Mouse (Mus musculus) layer of hippocampus, postnatal 25 days (tissue): ENCODE results near the gene Prss36. TPM values are rescaled to one million over a fixed set of nuclear protein-coding genes. Genes with fewer than 3 reads are reported as not detected.
"Not testable (repeated sequence)": the region's sequence is repeated elsewhere in the genome, so short reads cannot be mapped to it uniquely, and the experiment has no call there.

Experiments used
- DNase-seq, 2 experiments: peaks; one replicate each; pipeline ENCODE4 v3.0.0; 2022; ENCODE audit warnings: mixed read lengths in 2 of 2, low spot score in 1 of 2; ENCODE audit errors: extremely low spot score in 1 of 2
- total RNA-seq, 2 experiments: library from RNA; stranded (reverse); gene quantifications; 2 replicates each; pipeline ENCODE4 v1.2.3; 2021

The Prss36 gene
- 10 to 100 TPM; 10.6 to 13.5 TPM for total RNA-seq

DNA sequence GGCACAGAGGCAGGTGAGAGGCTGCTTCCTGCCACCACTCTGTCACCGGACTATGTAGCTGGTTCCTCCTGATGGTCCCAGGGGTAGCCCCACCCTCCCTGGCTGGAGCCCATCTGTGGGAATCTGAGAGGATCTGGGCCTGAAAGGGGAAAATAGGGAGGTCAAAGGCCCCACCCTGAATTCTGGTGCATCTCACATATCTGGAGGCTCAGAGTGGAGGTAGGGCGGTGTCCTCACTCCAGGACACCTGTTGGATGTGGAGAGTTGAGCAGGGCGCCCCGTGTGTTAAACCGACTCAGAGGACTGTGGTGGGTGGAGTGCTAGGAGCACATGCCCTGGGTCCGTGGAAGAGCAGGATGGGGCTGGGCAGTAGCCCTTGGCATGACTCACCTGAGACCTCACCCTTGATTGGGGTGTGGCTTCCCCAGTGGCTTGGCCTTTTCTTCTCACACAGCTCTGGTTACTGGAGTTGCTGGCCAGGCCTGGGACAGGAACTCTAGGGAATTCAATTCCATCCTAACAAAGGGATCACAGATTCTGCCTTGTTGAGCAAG lies at the start of gene Prss36:
Gene Prss36, minus strand, starts transcription at position 256 of the 554 bp plus-strand sequence.
- no peak for DNase-seq

DNA sequence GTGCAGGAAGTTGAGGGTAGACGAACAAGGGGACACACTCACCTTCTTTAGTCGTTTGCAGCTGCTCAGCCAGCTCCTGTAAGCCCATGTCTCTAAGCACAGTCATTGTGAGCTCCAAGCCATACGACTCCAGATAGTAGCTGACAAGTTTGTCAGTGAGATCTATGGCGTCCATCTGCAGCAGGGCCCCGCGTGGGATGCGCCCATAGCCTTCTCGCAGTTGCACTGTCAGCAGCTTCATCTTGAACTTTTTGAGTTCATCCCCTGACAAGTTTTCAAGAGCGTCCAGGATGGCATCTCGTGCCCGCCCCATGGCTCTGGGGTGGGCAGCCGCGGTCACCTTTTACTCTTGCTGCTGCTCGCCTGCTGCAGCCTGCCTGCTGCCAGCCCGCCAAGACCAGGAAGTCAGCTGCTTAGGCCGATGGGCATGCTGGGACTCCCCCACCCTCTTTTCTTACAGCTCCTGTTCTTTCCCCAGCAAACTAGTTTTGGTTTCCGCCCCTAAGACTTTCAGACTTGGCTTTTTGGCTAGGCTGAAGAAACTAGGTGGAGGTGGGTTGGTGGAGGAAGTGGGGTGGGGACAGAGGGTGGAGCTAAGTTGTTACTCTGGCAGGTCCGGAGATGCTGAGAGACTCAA lies 46.9 kb upstream of the Prss36 start, which contains the start of gene Pycard:
Gene Pycard, minus strand, starts transcription at position 527 of the 637 bp plus-strand sequence.
- DNase-seq = no peak

DNA sequence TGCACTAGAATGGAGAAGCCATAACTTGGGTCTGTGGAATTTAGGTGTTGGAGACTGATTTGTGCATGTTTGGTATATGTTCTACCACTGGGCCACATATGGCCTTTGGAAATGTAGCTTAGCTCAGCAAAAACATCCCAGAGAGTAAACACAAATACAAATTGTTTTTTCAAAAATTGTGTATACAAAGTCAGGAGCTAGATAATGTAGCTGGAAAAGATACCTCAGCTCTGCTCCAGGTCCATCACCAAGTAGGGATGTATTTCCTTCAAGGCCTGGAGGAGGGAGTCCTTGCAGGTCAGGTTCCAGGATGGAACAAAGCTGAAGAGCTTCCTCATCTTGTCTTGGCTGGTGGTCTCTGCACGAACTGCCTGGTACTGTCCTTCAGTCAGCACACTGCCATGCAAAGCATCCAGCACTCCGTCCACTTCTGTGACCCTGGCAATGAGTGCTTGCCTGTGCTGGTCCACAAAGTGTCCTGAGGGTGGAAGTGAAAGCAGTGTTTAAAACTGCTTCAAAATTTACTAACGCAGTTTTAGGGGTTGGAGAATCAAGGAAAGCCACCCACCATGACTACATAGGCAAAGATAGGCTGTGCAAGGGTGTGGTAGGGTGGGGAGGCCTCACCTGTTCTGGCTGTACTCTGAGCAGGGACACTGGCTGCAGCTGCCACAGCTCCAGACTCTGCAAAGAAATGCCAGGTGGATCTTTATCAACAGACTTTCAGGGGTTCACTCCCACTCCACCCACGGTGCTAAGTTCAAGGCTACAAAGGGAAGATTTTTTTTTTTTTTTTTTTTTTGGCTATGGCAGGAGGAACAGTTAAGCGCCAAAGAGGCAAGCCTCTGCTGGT lies 46.2 kb upstream of the Prss36 start:
- no peak for DNase-seq

DNA sequence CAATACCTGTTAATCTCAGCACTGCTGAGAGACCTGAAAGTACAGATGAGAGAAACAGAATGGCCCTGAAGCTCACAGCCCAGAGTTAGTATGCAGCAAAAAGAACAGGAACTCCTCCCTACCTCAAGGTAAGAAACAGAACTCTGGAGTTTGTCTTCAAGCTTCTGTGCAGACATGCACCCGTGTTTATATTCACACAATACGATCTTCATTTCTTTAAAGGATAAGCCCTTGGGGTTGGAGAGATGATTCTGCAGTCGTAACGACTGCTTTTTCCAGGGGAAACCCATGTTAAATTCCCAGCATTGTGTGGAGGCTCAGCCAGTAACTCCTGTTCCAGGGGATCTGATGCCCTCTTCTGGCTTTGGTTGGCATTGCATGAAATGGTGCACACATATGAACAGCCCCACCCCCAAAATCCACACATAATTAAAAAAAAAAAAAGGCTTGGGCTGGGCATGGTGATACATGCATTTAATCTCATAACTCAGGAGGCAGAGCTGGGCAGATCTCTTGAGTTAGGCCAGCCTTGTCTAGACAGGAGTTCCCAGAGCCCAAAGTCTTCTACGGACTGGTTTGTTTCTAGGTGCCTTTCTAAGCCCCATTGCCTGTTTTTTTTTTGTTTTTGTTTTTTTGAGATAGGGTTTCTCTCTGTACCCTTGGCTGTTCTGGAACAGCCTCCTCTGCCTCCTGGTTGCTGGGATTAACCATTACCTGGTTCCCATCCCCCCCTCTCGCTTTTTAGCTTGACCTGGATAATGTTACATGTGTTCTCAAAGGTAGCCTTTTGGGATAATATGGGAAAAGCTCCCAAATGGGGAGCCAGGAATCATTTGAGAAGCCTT lies 45.3 kb upstream of the Prss36 start:
- peak; percentile 48 to 81 for DNase-seq

DNA sequence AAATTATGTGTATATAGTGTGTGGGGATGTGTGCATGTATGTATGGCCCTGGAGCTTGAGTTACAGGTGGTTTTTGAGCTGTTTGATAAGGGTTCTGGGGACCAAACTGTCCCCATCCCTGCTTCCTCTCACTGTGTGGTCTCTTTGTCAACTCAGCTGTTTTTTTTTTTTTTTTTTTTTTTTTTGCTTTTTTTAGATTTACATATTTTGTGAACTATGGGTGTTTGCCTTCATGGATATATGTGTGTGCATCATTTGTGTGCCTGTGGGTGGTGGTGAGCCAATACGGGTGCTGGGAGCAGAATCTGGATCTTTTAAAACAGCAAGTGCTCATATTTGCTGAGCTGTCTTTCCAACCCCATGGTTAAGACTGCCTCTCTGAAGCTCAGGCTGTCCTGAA lies 42.4 kb upstream of the Prss36 start:
- DNase-seq = no peak

DNA sequence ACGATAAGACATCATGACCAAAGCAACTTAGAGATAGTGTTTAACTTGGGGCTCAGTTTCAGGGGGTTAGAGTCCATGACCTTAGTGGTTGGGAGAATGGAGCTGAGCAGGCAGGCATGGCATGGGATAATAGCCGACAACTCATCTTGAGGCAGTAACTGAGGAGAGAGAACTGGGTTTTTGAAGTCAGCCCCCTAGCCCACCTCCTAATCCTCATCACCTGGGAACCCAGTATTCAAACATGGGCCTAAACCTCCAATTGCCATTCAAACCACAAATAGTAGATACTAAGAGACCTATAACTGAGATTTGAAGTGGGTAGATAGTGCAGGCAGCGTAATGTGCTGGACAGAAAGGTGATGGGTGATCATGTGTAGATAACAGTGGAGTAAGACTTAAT lies 34.1 kb upstream of the Prss36 start:
- no peak for DNase-seq

DNA sequence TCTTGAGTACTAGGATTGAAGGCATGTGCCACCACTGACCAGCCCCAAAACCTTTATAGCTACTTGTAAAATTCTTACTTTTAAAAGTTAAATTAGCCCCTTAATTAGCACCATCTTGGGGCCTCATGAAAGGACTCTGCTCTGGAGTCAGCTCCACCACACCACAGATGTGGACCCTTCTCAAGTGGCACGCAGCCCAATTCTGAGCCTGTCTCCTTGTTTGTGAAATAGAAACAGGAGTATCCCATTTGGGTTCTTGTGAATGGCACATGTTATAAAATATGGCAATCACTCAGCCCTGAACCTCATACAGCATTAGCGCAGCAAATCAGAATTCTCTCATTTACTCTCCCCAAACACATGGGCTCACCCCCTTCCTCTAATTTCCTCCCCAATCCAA lies 32.3 kb upstream of the Prss36 start:
- no peak for DNase-seq

DNA sequence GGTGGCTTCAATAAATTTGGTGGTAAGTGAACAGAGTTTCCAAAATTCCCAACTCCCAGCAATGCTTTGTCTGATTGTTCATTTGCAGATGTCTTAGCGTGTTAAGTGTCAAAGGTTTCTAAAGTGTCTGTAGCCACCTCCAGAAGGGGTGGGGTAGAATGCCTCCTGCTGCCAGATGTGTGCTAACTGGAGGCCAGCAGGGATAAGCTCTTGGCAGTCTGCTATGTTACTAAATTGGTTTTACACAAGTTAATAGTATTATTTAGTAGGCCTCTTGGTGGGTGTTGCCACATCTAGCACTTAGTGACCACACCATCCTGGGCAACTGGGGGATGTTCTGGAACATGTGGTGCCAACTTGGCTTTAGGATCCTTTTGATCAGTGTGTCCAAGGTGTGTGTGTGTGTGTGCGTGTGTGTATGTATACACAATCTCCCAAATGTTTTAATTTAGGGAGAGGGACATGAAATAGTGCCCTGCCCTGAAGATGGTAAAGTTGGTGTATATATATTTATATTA lies 27.9 kb upstream of the Prss36 start:
- DNase-seq = no peak

DNA sequence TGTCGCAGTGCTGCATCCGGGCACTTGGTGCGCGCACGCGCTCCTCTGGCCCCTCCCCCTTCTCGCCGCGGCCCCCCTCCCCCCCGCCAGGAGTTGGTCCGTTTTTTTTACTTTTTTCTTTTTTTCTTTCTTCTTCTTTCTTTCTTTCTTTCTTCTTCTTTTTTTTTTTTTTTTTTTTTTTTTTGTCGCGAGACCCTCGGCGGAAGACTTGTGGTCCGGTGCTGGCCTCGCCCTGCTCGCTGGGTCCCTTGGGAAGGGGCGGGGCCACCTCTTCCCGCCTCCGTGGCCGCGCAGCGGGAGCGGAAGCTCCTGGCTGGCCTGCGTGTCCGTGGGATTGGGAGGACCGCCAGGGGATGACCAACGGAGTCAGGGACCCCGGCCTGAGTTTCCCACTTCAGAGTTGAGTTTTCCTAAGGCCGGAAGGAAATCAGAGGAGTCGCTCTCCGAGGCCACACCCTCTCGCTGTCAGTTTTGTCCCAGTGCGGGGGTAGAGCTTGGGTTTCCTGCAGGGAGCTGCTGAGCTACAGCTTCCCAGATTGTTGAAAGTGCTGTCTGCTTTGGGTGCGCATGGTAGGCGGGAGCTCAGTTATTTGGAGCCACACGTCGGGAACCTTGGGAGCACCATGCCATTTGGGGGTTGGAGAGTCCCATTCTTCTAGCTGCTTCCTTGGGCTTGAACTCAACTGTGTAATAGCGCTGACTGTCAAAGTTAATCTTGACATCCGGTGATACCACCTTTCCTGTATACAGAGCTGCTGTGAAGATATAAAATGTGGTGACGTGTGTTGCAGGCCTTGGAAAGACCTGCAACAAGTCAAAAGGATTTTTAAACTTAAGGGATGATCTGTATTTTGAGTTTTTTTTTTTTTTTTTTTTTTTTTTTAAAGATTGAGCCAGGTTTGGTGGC lies 21.6 kb upstream of the Prss36 start:
- peak; percentile 52 to 59 for DNase-seq

DNA sequence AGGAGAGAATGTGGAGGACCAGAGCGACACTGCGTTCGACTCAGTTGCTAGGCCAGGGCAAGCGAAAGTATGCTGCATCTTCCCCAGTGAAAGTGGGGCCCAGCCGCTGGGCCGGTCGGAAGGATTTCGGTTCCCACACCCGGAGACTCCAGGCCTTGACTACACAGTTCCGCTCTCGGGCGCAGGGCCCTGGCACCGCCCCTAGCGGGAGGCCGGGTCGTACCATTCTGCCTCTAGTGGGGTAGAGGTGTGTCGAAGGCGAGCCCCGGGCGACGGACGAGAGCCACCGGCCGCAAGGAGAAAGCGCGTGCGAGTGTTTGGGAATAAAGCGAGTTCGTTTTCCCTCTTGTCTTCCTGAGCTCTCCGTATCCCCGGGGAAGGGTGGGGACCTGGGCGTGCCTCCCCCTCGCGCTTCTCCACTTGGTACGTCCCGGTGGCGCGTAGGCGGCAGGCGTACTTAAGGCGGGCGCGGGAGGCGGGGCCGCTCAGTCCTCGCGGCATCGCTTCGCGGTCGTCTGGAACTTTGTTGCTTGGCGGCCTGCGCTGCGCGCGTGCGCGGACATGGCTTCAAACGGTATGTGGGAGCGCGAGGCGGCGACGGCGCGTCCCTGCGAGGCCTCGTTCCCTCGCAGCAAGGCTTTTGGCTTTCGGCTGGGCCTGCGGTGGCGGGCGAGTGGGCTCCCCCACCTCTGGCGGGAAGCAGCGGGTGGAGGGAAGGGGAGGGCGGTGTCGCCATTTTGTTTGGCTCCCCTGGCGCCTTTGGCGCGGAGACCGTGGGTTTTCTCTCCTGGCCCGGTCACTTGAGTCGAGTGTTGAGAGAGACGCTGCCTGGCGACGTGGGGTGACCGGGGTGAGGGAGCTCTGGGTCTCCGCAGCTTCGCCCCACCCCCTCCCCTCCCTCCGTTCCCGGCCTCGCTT lies 20.7 kb upstream of the Prss36 start, which contains the start of gene Fus:
Gene Fus, plus strand, starts transcription at position 454 of the 918 bp plus-strand sequence.
- peak; percentile 98 to 100 for DNase-seq

DNA sequence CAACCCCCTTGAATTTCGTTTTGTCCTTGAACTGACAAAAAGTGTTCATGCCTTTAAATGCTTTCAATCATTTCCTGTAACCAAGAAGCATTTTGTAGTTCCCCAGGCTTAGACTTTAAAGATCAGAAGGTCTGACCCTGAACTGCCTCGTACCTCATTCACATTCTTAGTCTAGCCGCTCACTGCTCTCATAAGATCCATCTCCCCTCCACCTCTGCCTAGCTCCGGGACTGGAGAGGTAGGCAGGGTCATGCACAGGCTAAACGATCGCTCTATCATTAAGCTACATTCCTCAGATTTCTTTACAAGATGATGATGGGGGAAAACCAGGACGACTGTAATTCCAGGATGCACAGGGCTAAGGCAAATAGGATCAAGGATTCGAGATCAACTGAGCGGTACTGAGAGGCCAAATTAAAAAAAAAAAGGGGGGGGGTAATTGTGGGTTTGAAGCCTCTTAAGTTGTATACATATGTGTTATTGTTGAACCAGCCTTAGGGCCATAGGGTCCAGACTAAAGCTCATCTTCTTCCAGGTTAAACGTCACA lies 19.9 kb upstream of the Prss36 start:
- no peak for DNase-seq

DNA sequence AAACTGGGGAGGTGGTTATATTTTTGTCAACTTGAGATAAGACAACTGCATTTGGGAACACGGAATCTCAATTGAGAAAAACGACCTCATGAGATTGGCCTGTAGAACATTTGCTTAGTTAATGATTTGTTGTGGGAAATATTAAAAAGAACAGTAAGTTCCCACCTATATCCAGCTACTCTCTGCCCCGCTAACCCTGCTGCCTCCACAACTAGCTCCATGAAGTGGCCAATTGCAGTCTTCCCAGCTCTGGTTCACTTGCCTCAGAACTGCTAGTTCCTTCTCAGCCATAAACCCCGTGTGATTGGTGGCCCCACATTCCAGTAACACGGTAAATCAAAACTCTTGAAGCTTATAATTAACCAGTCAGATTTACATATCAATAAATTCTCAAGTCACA lies 12.8 kb upstream of the Prss36 start:
- DNase-seq = no peak

DNA sequence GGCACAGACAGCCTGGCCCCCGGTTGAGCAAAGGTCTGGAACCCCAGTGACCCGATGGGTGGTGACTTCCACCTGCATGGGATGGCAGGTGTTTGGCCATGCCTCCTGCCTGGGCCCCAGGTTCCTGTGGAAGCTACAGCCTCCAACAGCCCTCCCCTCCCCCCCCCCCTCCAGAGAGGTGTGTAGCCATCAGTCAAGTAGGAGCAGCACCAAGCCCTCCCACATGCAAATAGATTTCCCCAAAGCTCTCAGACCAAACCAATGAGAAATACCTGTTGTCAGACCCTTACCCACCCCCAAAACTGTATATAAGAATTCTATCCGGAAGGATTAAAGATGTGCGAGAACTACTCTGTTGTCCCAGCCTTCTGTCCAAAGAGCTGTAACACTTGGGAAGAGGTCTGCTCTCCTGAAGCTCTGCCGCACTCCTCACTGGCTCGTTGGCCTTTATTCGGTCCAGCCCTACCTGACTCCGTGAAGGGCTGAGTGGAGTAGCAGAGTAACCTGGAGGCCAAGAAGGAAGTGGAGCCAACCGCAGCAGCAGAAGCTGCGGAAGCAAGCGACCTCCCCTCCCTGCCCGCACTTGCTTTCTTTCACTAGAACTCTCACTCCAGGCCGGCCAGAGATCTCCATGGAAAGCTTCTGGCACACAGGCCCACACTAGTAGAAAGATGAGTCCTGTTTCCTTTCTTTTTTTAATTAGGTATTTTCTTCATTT lies 6.5 kb upstream of the Prss36 start:
- no peak for DNase-seq

DNA sequence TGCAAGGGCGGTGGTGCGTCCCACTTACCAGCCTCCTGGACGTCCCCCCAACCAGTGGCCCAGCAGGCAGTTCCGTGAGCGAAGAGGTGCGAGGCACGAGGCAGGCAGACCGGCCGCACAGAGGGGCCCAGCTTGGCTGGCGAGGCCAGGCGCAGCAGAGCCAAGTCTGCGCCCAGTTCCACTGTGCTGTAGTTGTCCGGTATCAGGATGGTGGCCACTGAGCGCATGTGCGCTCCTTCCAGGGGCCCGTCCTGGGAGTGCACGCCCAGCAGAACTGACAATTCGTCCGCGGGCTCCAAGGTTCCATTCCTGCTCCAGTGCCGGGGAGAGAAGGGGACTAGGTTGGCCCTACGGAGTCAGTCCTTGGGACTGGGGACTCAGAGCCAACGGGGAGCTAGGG lies 1.9 kb downstream of the Prss36 start:
- no peak for DNase-seq

DNA sequence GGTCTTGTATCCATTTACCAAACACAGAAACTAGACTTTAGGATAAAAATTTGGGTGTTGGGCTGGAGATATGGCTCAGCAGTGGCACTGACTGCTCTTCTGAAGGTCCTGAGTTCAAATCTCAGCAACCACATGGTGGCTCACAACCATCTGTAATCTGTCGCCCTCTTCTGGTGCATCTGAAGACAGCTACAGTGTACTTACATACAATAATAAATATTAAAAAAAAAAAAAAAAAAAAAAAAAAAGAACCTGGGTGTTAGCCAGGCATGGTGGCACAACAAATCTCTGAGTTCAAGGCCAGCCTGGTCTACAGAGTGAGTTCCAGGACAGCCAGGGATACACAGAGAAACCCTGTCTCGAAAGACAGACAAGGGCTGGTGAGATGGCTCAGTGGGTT lies 4.4 kb downstream of the Prss36 start:
- DNase-seq = not testable (repeated sequence)

DNA sequence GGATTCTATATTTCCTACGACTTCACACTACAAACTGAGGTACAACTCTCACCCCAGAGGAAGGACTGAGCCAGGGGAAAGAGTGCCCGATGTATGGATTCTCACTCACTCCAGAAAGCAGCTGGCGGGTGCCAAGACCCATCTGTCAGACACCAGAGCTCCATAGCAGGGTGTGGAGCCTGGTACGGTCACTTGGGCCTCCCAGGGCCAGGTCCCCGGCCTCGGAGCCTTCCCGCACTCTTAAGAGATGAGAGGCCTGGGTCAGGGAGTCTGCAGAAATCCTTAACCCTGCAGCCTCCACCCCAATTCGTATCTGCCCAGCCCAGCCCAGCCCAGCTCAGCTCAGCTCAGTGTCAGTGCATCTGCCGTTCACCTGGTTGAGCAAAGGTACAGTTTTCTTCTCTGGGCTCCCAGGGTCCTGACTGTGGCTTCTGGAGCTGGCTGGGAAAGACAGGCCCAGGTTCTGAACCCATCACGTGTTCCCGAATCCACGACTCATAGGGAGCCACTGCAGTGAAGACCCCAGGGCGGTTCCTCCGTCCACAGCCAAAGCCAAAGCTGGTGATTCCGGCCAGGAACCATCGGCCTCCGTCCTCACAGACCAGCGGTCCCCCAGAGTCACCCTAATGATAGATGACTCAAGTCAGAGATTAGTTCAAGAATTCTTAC lies 10.2 kb downstream of the Prss36 start:
- no peak for DNase-seq

DNA sequence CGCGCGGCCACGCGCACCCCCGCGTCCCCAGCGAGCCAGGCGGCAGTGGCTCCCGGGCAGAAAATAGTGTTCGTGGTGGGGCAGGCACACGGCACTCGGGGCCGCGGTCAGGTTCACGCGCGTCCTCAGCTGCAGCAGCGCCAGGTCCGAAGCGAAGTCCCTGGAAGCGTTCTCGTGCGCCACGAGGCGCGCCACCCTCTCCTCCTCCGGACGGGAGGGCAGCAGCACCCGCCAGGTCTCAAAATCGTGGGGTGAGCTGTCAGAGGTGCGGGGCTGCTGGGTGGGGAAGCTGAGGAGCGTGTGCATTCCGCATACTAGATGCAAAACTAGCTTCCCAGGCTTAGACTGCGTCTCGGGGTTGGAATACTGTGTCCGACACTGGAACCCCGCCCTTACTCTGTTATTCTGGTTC lies 10.8 kb downstream of the Prss36 start:
- DNase-seq = no peak
